Mouse (Mus musculus): Measurements from ENCODE around the gene Qrich1. TPM values are rescaled to one million over a fixed set of nuclear protein-coding genes. Genes with fewer than 3 reads are reported as not detected.

Gene Qrich1
- polyA plus RNA-seq, 1 experiment from 2014 or later = 58.1 TPM

GRCm38 (mm10) chr9:108485301-108485875, 31.2 kb upstream of the Qrich1 start:
- Histone ChIP-seq H3K4me2 (replicated peaks; ENCODE audit: low read depth, low read length) (no peak overlapping the region), H3K27me3 (replicated peaks; ENCODE audit: insufficient read depth, low read length) (no peaks in the 10 kb centered on the region), H3K4me3 (ENCODE audit: low read depth, low read length) (no peak overlapping the region), H3K9ac (replicated peaks; ENCODE audit: low read depth) (no peak overlapping the region), H3K9me3 (ENCODE audit: low read length) (no peaks in the 10 kb centered on the region), H3K27ac (ENCODE audit: low read length) (no peak overlapping the region), H3K4me1 (ENCODE audit: insufficient read depth, low read depth, low read length) (peaks cover 10% of the 10 kb centered on the region), H3K36me3 (ENCODE audit: insufficient read depth, low read length) (peaks cover 66% of the 10 kb centered on the region)
- DNase-seq (ENCODE audit: low spot score) (no peak), ATAC-seq (no peak)
- no peak for TF ChIP-seq EP300 (IDR thresholded peaks at IDR 0.05)
- no peak for TF ChIP-seq CTCF (IDR thresholded peaks at IDR 0.05)
- whole genome bisulfite sequencing = 94% methylated on average over 19 of the region's 19 CpGs

- no peak overlapping the region for H3K27ac ChIP-seq (ENCODE audit: low read length)
- H3K36me3 ChIP-seq (ENCODE audit: insufficient read depth, low read length) = peaks cover 64% of the 10 kb centered on the region
- H3K9ac ChIP-seq (replicated peaks; ENCODE audit: low read depth) = no peak overlapping the region
- TF ChIP-seq EP300 (IDR thresholded peaks at IDR 0.05) (no peak), CTCF (IDR thresholded peaks at IDR 0.05) (no peak)
- H3K27me3 ChIP-seq (replicated peaks; ENCODE audit: insufficient read depth, low read length) = no peaks in the 10 kb centered on the region
- 88% methylated on average over 8 of the region's 8 CpGs for WGBS
- no peak overlapping the region for H3K4me2 ChIP-seq (replicated peaks; ENCODE audit: low read depth, low read length)
- ATAC-seq = no peak
- H3K4me3 ChIP-seq (ENCODE audit: low read depth, low read length) = no peak overlapping the region
- H3K9me3 ChIP-seq (ENCODE audit: low read length) = no peaks in the 10 kb centered on the region
- no peak for DNase-seq (ENCODE audit: low spot score)
- H3K4me1 ChIP-seq (ENCODE audit: insufficient read depth, low read depth, low read length) = peaks cover 6% of the 10 kb centered on the region; the same call in 1 of the 2 replicates
Observed at GRCm38 (mm10) chr9:108486973-108487530, 29.6 kb upstream of the Qrich1 start.

DNA sequence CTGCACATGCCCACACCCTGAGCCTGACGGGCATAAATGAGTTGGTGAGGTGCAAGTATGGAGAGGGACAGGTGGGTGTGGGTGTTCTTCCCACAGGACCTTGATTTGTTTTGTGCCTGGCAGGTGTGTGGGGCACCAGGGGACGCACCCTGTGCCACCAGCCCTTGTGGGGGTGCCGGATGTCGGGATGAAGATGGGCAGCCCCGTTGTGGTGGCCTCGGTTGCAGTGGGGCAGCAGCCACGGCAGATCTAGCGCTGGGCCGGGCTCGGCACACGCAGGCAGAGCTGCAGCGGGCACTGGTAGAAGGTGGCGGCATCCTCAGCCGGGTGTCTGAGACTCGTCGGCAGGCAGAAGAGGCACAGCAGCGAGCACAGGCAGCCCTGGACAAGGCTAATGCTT, 28.2 kb upstream of the Qrich1 start:
- peaks cover 60% of the 10 kb centered on the region for H3K36me3 ChIP-seq (ENCODE audit: insufficient read depth, low read length)
- H3K4me2 ChIP-seq (replicated peaks; ENCODE audit: low read depth, low read length) = no peak overlapping the region
- WGBS = 94% methylated on average over 17 of the region's 17 CpGs
- no peak for TF ChIP-seq EP300 (IDR thresholded peaks at IDR 0.05)
- no peak for TF ChIP-seq CTCF (IDR thresholded peaks at IDR 0.05)
- H3K27me3 ChIP-seq (replicated peaks; ENCODE audit: insufficient read depth, low read length) = no peaks in the 10 kb centered on the region
- ATAC-seq (no peak), DNase-seq (ENCODE audit: low spot score) (no peak)
- H3K4me1 ChIP-seq (ENCODE audit: insufficient read depth, low read depth, low read length) = peaks cover 11% of the 10 kb centered on the region; the same call in 1 of the 2 replicates
- no peak overlapping the region for H3K9ac ChIP-seq (replicated peaks; ENCODE audit: low read depth)
- H3K4me3 ChIP-seq (ENCODE audit: low read depth, low read length) = no peak overlapping the region
- no peak overlapping the region for H3K27ac ChIP-seq (ENCODE audit: low read length)
- H3K9me3 ChIP-seq (ENCODE audit: low read length) = no peaks in the 10 kb centered on the region

DNA sequence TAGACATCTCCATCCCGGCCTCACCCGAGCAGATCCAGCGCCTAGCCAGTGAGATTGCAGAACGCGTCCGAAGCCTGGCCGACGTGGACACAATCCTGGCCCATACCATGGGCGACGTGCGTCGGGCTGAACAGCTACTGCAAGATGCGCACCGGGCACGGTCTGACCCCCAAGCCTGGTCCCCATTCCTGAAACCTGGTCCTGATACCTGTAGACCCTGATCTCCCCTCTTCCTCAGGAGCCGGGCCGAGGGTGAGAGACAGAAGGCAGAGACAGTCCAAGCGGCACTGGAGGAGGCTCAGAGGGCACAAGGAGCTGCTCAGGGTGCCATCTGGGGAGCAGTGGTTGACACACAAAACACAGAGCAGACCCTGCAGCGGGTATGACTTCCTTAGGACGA, 27.4 kb upstream of the Qrich1 start:
- Histone ChIP-seq H3K27me3 (replicated peaks; ENCODE audit: insufficient read depth, low read length) (no peaks in the 10 kb centered on the region), H3K36me3 (ENCODE audit: insufficient read depth, low read length) (peaks cover 59% of the 10 kb centered on the region), H3K9ac (replicated peaks; ENCODE audit: low read depth) (no peak overlapping the region), H3K9me3 (ENCODE audit: low read length) (no peaks in the 10 kb centered on the region), H3K4me2 (replicated peaks; ENCODE audit: low read depth, low read length) (no peak overlapping the region), H3K4me1 (ENCODE audit: insufficient read depth, low read depth, low read length) (peaks cover 11% of the 10 kb centered on the region; the same call in 1 of the 2 replicates), H3K4me3 (ENCODE audit: low read depth, low read length) (no peak overlapping the region), H3K27ac (ENCODE audit: low read length) (no peak overlapping the region)
- no peak for DNase-seq (ENCODE audit: low spot score)
- no peak for ATAC-seq
- WGBS = 95% methylated on average over 20 of the region's 20 CpGs
- TF ChIP-seq EP300 (IDR thresholded peaks at IDR 0.05) (no peak), CTCF (IDR thresholded peaks at IDR 0.05) (no peak)

DNA sequence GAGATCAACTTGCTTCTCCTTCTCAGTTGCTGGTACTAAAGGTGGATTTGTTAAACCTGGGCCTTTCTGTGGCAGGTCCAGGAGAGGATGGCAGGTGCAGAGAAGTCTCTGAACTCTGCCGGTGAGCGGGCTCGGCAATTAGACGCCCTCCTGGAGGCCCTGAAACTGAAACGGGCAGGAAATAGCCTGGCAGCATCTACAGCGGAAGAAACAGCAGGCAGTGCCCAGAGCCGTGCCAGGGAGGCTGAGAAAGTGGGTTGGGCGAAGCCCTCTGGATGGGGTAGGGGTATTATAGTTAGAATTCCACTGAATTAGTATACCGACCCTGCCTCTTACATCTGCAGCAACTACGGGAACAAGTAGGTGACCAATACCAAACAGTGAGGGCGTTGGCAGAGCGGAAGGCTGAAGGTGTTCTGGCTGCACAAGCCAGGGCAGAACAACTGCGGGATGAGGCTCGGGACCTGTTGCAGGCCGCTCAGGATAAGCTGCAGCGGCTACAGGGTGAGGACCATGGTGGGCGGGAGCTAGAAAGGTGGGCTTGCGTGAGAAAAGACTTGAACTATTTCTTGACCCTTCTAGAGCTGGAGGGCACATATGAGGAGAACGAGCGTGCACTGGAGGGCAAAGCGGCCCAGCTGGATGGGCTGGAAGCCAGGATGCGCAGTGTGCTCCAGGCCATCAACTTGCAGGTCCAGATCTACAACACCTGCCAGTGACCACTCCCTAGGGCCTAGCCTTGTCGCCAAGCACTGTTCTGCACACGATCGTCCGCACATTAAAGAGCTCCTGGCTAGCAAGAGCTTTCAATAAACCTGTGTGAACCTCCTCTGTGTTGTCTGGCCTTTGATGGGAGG, 26.7 kb upstream of the Qrich1 start:
- no peak for TF ChIP-seq EP300 (IDR thresholded peaks at IDR 0.05)
- no peak for TF ChIP-seq CTCF (IDR thresholded peaks at IDR 0.05)
- H3K9me3 ChIP-seq (ENCODE audit: low read length) = no peaks in the 10 kb centered on the region
- H3K4me3 ChIP-seq (ENCODE audit: low read depth, low read length) = peak overlapping the region; percentile 66
- H3K27me3 ChIP-seq (replicated peaks; ENCODE audit: insufficient read depth, low read length) = no peaks in the 10 kb centered on the region
- WGBS = 60% methylated on average over 26 of the region's 26 CpGs
- peak overlapping the region; percentile 91 for H3K27ac ChIP-seq (ENCODE audit: low read length)
- peaks cover 62% of the 10 kb centered on the region for H3K36me3 ChIP-seq (ENCODE audit: insufficient read depth, low read length)
- H3K9ac ChIP-seq (replicated peaks; ENCODE audit: low read depth) = no peak overlapping the region
- H3K4me2 ChIP-seq (replicated peaks; ENCODE audit: low read depth, low read length) = peak overlapping the region; percentile 79
- peaks cover 11% of the 10 kb centered on the region; the same call in 1 of the 2 replicates for H3K4me1 ChIP-seq (ENCODE audit: insufficient read depth, low read depth, low read length)
- DNase-seq (ENCODE audit: low spot score) (no peak), ATAC-seq (no peak; the same call in 1 of the 2 replicates)

DNA sequence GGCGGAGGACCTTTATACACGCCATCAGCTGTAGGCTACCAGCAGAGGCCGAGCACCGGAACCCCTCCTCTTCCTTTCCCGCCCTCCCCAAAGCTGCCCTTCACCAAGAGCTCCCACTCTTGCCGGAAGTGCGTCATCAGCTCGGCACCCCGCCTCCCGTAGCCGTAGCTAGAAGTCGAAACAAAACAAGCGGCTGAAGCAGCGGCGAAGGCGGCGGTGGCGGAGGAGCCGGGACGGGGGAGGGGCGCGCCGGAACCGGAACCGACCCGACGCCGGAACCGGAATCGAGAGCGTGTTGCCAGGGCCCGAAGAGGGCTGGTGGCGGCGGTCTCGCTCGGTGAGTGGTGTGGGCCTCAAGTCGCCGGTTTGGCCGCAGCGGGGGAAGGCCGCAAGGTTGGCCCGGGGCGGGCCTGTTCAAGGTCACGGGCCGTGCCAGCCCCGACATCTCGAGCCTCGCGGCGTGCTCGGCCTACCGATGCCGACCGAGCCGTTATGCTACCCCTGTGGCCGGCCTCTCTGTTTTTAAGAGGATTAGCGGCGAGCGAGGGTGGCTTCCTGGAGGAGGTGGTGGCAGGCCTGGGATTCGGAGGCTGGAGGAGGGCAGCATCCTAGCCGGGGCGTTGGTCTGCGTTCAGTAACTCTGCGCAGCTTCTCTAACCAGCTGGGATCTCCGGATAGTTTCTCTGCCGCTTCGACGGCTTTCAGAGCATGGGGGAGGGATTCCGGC, 25.9 kb upstream of the Qrich1 start, which contains the start of gene Usp19:
TSS of gene Usp19 (plus strand) at position 44 of the 727 bp plus-strand sequence.
- no peak; the same call in 1 of the 2 replicates for TF ChIP-seq EP300 (IDR thresholded peaks at IDR 0.05)
- TF ChIP-seq CTCF (IDR thresholded peaks at IDR 0.05) = 0 out of 2 replicates have a peak, but pooled peaks have one; percentile 6
- DNase-seq (ENCODE audit: low spot score) (peak; percentile 99), ATAC-seq (peak; percentile 98)
- Histone ChIP-seq H3K27ac (ENCODE audit: low read length) (peak within 1 kb of the TSS; percentile 91), H3K9ac (replicated peaks; ENCODE audit: low read depth) (peak within 1 kb of the TSS; percentile 78), H3K27me3 (replicated peaks; ENCODE audit: insufficient read depth, low read length) (no peaks in the 10 kb centered on the region), H3K36me3 (ENCODE audit: insufficient read depth, low read length) (peaks cover 62% of the 10 kb centered on the region), H3K4me1 (ENCODE audit: insufficient read depth, low read depth, low read length) (peaks cover 11% of the 10 kb centered on the region; the same call in 1 of the 2 replicates), H3K4me2 (replicated peaks; ENCODE audit: low read depth, low read length) (peak within 1 kb of the TSS; percentile 79), H3K9me3 (ENCODE audit: low read length) (no peaks in the 10 kb centered on the region), H3K4me3 (ENCODE audit: low read depth, low read length) (peak within 1 kb of the TSS; percentile 66)
- WGBS = under 1% methylated on average over 65 of the region's 69 CpGs
